Mouse (Mus musculus) limb, embryonic 14.5 days (tissue): ENCODE measurements around the gene Senp3. TPM values are rescaled to one million over a fixed set of nuclear protein-coding genes. Genes with fewer than 3 reads are reported as not detected.

ENCODE experiments used
- ATAC-seq: fragments of 200-750 bp; cut with Nextera tagmentation; 2 replicates; pipeline ENCODE4 v1.8.0; 2017; ENCODE audit warnings: low read depth, moderate number of reproducible peaks, moderate TSS enrichment; ENCODE audit not compliant: low FRiP score
- DNase-seq: peaks from one replicate; pipeline ENCODE4 v3.0.0-alpha.2; 2015; ENCODE audit warnings: low spot score
- H3K27ac ChIP-seq: fragments of 300-500 bp; sonication (generic); replicated peaks from 2 replicates; pipeline ENCODE4 v1.5.1; 2014; ENCODE audit warnings: low read depth, mild to moderate bottlenecking, low read length, moderate library complexity, mixed read lengths
- H3K27me3 ChIP-seq: fragments of 300-500 bp; sonication (generic); 2 replicates; pipeline ENCODE4 v1.6.1; 2014; ENCODE audit warnings: low read length, mixed read lengths; ENCODE audit not compliant: control insufficient read depth, insufficient read depth
- H3K36me3 ChIP-seq: fragments of 300-500 bp; sonication (generic); 2 replicates; pipeline ENCODE4 v1.6.1; 2014; ENCODE audit warnings: mild to moderate bottlenecking, low read length, moderate library complexity, mixed read lengths; ENCODE audit not compliant: control insufficient read depth, insufficient read depth
- H3K4me1 ChIP-seq: fragments of 300-500 bp; sonication (generic); 2 replicates; pipeline ENCODE4 v1.6.1; 2014; ENCODE audit warnings: antibody characterized with exemption, low read length, mixed read lengths; ENCODE audit not compliant: control insufficient read depth, insufficient read depth
- H3K4me2 ChIP-seq: fragments of 300-500 bp; sonication (generic); replicated peaks from 2 replicates; pipeline ENCODE4 v1.6.1; 2014; ENCODE audit warnings: low read depth, mild to moderate bottlenecking, low read length, moderate library complexity; ENCODE audit not compliant: severe bottlenecking
- H3K4me3 ChIP-seq: fragments of 300-500 bp; sonication (generic); replicated peaks from 2 replicates; pipeline ENCODE4 v1.5.1; 2014; ENCODE audit warnings: low read length
- H3K9ac ChIP-seq: fragments of 300-500 bp; sonication (generic); 2 replicates; pipeline ENCODE4 v1.6.1; 2014; ENCODE audit warnings: mild to moderate bottlenecking, low read depth, low read length, moderate library complexity; ENCODE audit not compliant: severe bottlenecking
- H3K9me3 ChIP-seq: fragments of 300-500 bp; sonication (generic); 2 replicates; pipeline ENCODE4 v1.6.1; 2016; ENCODE audit warnings: low read length; ENCODE audit not compliant: control insufficient read depth
- POLR2A ChIP-seq: fragments of 200-500 bp; IDR thresholded peaks from 2 replicates; pipeline ENCODE4 v1.8.0; 2012; ENCODE audit warnings: inconsistent platforms, mild to moderate bottlenecking, moderate library complexity, borderline replicate concordance; ENCODE audit not compliant: insufficient read depth, insufficient read length; ENCODE audit errors: extremely low read depth
- WGBS: fragments of 180-500 bp; shearing (Covaris S2); extraction: QIAGEN DNeasy Blood & Tissue Kit; methylation state at CpG from one replicate; pipeline ENCODE4 v1.1.7; 2014; 5-methylcytosine and 5-hydroxymethylcytosine counted together
- polyA plus RNA-seq, 2 experiments: library from polyadenylated mRNA; depleted of rRNA in 1 of 2; stranded (reverse) in 1 of 2; unstranded in 1 of 2; fragments of >200 nt; fragmentation: Nextera tagmentation in 1 of 2; extraction: Ambion mirVana in 1 of 2; gene quantifications; 2 replicates each; pipeline versions ENCODE4 v1.2.1 to v1.2.3; 2012 to 2014

The Senp3 gene
- polyA plus RNA-seq, 2 experiments, result 95.4 to 172 TPM

- no peak for TF ChIP-seq POLR2A
- Histone ChIP-seq H3K27me3 (no peaks in the 10 kb centered on the region), H3K36me3 (peaks cover 96% of the 10 kb centered on the region), H3K4me2 (no peak overlapping the region), H3K27ac (no peak overlapping the region), H3K4me3 (no peak overlapping the region), H3K9ac (no peak overlapping the region), H3K4me1 (no peaks in the 10 kb centered on the region), H3K9me3 (no peaks in the 10 kb centered on the region)
- WGBS, result 91% methylated on average over 5 of the region's 5 CpGs
- no peak for ATAC-seq
- no peak for DNase-seq
Observed at GRCm38 (mm10) chr11:69645860-69646259, 36.0 kb downstream of the Senp3 start.

DNA sequence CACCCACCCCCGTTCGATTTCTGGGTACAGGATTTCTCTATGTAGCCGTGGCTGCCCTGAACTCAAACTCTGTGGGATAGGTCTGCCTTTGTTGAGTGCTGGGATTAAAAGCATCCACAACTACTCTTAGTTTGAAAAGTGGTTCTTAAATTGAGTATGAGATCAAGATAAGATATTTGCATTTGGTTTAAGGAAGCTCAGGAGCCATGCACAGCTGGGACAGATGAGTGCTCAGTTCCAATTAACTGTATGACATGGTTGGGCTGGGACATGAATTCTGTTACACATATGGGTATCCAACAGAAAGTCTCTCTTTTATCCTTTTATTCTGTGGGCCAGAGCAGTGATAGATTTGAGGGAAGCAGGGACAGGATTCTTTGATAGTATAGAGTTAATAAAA, 46.4 kb downstream of the Senp3 start:
- no peak overlapping the region for H3K4me3 ChIP-seq

DNA sequence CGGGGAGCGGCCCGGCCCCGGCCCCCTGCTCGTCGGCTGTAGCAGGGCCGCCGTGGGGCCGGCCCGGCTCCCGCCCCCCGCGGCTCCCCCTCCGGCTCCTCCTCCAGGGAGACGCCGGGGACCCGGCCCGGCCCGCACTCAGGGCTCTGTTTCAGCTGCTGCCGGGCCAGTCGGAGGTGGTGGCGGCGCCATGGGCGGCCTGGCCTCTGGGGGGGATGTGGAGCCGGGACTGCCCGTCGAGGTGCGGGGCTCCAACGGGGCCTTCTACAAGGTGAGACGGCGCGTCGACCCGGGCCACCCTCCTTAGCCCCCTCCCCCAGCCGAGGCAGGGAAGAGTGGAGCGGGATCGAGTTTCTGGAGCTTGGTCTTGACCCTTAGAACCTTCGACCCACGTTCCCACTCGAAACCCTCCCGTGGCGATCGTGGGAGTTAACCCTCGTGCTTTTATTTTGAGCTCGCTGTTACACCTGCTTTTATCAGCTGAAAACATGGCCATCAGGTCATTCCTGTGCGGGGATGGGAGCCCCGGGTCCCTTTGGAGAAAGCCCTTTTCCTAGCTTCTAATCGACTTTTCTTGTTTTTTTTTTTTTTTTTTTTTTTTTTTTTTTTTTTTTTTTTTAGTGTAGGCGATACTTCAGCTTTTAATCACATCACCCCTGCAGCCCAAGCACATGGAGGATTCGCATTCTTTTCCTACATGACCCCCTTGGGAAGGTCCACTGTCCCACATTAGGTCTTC, 48.6 kb downstream of the Senp3 start:
- no peak for TF ChIP-seq POLR2A
- peak overlapping the region; percentile 94 for H3K9ac ChIP-seq
- peak overlapping the region; percentile 77 for H3K4me2 ChIP-seq
- no peaks in the 10 kb centered on the region for H3K27me3 ChIP-seq
- peaks cover 9% of the 10 kb centered on the region for H3K36me3 ChIP-seq
- no peak for DNase-seq
- ATAC-seq, result peak; percentile 51
- H3K4me1 ChIP-seq, result peaks cover 16% of the 10 kb centered on the region; the same call in 1 of the 2 replicates
- no peaks in the 10 kb centered on the region for H3K9me3 ChIP-seq
- peak overlapping the region; percentile 95 for H3K27ac ChIP-seq
- under 1% methylated on average over 40 of the region's 50 CpGs for WGBS
- H3K4me3 ChIP-seq, result peak overlapping the region; percentile 98

More for the DNA sequence above, 46.4 kb downstream of the Senp3 start:
- ATAC-seq (no peak), DNase-seq (no peak)
- no peaks in the 10 kb centered on the region for H3K9me3 ChIP-seq
- H3K27me3 ChIP-seq, result no peaks in the 10 kb centered on the region
- peaks cover 26% of the 10 kb centered on the region for H3K36me3 ChIP-seq
- peaks cover 16% of the 10 kb centered on the region; the same call in 1 of the 2 replicates for H3K4me1 ChIP-seq
- 91% methylated on average over 3 of the region's 3 CpGs for WGBS
- peak overlapping the region; percentile 23; the same call in 1 of the 2 replicates for H3K4me2 ChIP-seq
- H3K9ac ChIP-seq, result no peak overlapping the region
- no peak overlapping the region for H3K27ac ChIP-seq
- TF ChIP-seq POLR2A, result no peak

- Histone ChIP-seq H3K36me3 (peaks cover 9% of the 10 kb centered on the region), H3K4me1 (peaks cover 16% of the 10 kb centered on the region; the same call in 1 of the 2 replicates), H3K9me3 (no peaks in the 10 kb centered on the region), H3K4me2 (peak within 1 kb of the TSS; percentile 77), H3K27me3 (no peaks in the 10 kb centered on the region), H3K4me3 (peak within 1 kb of the TSS; percentile 98), H3K9ac (peak within 1 kb of the TSS; percentile 94), H3K27ac (peak within 1 kb of the TSS; percentile 95)
- 1% methylated on average over 25 of the region's 56 CpGs for WGBS
- 0 out of 2 replicates have a peak, but pooled peaks have one; percentile 60 for TF ChIP-seq POLR2A
- DNase-seq (peak; percentile 99), ATAC-seq (peak; percentile 98)
Observed at GRCm38 (mm10) chr11:69632284-69633089, 49.4 kb downstream of the Senp3 start, which contains the start of gene Fxr2. TSS of gene Fxr2 (plus strand) at chr11:69632990.

DNA sequence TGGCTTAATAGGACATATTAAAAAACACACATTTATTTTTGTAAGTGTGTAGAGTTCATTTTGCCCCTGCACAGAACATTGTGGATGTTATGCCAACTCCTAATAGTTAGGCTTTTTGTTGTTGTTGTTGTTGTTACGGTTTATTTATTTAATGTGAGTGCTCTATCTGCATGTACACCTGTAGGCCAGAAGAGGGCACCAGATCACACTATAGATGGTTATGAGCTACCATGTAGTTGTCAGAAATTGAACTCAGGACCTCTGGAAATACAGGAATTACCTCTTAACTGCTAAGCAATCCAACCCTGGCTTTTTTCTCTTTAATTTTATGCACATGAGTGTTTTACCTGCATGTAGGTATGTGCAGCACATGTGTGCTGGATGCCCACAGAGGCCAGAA, 52.1 kb downstream of the Senp3 start:
- no peaks in the 10 kb centered on the region for H3K36me3 ChIP-seq
- peaks cover 5% of the 10 kb centered on the region; the same call in 1 of the 2 replicates for H3K4me1 ChIP-seq
- H3K4me3 ChIP-seq, result no peak overlapping the region
- H3K27me3 ChIP-seq, result no peaks in the 10 kb centered on the region
- no peak overlapping the region for H3K27ac ChIP-seq
- 67% methylated on average over 1 of the region's 1 CpGs for WGBS
- TF ChIP-seq POLR2A, result no peak
- no peak overlapping the region for H3K4me2 ChIP-seq
- no peak for DNase-seq
- no peak overlapping the region for H3K9ac ChIP-seq
- ATAC-seq, result no peak
- H3K9me3 ChIP-seq, result no peaks in the 10 kb centered on the region
